Mouse (Mus musculus): Measurements from ENCODE around the gene Exosc9.

Gene Exosc9

DNA sequence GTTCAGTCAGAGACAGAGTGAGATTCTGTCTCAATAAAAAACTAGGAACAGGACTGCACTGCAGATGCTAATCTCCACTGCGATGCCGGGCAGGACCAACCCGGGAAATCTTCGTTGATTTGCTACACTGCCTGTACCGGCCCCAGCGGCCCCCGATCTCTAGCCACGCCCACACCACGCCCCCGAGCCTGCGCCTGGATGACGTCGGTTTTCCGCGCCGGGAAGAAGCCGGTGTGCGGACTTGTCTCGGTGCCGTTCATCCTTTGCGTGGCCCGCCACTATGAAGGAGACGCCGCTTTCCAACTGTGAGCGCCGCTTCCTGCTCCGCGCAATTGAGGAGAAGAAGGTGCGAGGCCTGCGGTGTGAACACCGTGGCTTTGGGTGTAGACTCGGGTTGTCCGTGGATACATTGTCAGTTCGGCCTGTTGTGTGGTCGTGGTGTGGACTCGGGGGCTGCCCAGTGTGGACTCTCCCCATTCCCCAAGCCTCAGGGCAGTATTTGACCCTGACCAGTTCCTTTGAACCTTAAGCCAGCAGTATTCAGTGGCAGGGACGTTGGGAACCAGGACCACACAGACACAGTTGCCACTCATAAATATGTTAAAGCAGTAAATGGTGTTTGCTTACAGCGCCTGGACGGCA is at the start of gene Exosc9:
Gene Exosc9 (plus strand): TSS at position 201 of the 642 bp plus-strand sequence.
- DNase-seq (ENCODE audit: low read depth, low spot score), result peak; percentile 93

DNA sequence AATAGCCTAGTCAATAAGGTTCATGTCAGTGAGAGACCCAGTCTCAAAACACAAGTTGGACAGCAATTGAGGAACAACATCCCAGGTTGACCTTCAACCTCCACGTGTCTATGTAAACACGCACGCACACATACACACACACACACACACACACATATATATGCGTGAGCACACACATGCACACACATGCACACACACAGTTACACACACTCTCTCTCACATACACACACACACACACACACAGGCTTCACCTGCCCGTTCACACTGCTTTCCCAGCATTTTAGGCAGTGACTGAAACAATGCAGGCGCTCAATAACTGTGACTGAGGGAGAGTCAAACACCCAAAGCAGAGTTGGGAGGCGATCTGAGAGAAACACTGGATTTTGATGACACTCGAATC is 47.1 kb upstream of the Exosc9 start:
- DNase-seq (ENCODE audit: low read depth, low spot score), result no peak

DNA sequence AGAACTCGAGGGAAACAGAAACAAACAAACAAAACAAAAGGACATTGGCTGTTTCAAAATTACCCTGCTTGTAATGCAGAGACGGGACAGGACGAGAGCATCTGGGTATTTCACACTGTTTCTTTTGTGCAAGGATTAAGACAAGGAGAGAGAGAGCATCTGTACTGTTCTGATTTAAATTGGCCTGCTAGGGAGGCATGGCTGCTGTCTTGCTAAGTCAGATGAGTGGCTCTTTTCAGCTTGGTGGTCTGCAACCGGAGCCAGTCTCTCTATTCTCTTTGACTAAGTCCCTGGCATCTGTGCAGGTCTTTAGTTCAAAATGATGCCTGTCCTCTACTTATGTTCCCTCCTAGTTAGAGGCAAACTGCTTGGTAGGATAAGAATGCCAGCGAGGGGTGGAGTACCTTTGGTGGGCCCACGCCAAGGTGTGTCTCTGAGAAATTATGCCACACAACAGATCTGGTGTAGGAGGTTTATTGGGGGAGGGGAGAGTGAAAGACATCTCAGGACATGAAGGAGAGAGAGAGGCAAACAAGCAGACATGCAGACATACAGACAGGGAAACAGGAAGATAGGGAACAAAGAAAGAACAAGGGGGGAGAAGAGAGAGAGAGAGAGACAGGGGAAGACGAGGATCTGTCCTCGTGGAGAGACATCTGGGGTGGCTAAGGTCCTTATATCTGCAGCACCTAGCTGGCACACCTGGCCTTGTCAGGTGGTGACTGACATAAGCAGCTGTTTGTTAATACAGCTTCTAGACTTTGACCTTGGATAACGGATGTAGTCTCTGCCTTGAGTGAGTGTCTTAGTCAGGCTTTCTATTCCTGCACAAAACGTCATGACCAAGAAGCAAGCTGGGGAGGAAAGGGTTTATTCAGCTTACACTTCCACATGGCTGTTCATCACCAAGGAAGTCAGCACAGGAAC is 46.3 kb upstream of the Exosc9 start:
- DNase-seq (ENCODE audit: low read depth, low spot score), result no peak

DNA sequence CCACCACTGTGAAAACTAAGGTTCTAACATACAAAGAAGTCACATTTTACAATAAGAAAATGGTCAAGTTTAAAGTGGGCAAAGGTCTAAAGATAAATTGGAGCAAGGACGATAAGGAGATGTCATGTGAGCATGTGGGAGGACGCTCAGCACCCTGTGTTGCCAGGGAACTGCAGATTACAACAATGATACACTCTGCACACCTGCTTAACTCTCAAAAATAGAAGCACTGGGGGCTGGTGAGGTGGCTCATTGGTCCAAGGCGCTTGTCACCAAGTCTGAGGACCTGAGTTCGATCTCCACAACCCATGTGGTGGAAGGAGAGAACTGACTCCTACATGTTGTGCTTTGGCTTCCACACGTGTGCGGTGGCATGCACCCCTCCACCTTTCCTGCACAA is 40.9 kb upstream of the Exosc9 start:
- DNase-seq (ENCODE audit: low read depth, low spot score), result no peak

DNA sequence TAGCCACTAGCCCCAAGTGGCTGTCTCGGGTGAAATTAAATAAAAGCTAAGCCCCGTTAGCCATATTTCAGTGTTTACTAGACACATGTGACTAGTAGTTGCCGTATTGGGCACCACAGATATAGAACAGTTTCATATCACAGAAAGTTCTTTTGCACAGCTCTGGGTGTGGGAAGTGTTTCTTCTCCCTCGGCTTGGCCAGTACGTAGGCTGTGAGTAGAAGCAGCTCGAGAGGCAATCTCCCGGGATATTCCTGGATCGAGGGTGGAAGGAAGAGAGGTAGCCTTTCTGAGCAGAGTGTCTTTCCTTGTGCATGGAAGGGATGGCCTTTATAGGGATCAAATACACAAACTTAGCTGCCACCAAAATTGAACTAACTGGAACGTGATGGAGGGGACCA is 36.2 kb upstream of the Exosc9 start:
- DNase-seq (ENCODE audit: low read depth, low spot score), result no peak

DNA sequence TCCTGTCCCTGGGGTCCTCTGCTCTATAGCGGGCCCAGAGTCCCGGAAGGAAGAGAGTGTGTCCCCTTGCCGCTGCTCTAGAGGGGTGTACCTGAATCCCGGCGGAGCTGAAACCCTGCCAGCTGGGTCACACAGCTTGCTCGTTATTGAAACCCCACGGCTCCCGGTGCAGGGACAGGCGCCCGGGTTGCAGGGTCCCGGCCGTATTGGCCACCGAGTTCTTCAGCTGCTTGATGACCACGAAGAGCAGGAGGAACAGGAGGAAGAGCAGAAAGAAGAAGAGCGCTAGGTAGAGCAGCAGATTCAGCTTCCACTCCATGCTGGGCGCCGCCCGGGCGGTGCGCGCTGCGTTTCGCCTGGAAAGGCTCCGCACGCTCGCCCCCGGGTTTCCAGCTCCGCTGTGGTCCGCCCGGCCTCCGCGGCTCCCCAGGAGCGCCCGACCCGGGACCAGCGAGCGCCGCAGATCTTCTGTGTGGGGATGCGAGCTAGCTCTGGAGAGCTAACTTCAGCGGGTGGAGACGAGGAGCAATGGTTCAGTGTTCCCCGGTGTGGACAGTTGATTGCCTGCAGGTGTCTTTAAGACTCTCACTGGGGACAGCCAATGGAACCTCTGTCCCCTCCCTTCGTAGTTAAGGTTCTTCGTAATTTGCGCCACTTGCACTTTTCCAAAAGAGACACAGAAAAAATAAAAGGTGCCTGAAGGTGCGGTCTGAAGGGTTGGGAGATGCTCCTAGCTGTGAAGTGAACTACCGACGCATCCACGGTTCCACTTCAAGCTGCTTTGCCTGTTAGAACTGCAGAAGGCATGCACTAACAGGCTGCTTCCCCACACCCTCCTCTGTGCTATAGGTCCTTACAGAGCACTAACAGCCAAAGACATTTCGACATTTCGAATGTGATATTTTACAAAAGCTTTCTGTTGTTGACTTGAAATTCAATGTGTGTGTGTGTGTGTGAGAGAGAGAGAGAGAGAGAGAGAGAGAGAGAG is 31.0 kb upstream of the Exosc9 start, which contains the start of gene Gm11549:
Gene Gm11549 (minus strand): TSS at position 741 of the 988 bp plus-strand sequence.
- peak; percentile 42 for DNase-seq (ENCODE audit: low read depth, low spot score)

DNA sequence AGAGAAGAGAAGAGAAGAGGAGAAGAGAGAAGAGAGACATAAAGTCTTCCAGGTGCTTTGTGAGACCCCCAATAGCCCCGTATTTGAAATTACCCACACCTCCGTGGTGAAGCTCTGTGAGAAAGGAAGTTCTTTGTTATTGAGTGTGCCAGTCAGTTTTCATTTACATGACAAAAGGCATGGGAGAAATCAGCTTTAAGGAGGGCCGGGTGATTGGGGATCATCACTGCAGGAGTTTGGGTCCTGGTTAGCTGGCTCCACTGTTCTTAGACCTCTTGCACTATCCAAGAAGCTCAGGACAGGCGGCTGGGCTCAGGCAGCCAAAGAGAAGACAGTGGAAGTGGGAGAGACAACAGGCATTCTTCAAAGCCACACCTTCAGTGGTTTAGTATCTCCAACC is 30.3 kb upstream of the Exosc9 start:
- DNase-seq (ENCODE audit: low read depth, low spot score), result peak; percentile 60

DNA sequence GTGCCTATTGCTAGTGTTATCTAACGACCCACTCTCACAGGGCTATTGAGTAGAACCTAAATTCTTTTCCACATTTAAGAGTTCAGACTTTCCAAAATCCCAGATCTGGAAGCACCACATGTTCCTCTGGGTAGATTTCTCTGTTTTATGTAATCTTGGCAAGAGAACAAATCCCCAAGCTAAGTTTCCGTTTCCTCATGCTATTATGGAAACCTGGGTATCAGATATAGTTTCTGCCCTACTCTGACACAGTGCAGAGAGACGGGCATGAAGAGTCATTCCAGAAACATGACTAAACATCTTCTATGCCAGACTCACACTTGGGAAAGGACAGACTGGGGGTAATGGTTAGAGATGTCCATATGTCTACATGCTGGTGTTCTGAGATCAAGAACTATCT is 27.9 kb upstream of the Exosc9 start:
- DNase-seq (ENCODE audit: low read depth, low spot score), result no peak

DNA sequence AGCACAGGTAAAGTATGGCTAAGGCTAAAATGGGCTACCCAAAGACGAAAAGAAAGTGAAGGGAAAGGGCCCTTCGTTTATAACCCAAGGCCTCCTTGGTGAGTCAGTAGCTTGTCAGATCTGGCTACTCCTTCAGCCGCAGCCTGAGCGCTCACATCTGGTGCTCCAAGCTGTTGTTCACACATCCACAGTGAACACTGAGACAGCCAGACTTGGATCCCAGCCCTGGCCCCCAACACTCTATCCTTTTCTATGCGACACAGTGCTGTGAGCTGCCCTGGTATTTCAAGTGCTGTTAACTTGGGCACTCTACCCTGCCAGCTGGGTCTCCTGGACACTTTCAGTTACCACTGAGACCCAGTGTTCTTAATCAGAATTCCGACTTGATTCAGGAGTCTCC is 22.1 kb upstream of the Exosc9 start:
- DNase-seq (ENCODE audit: low read depth, low spot score), result no peak

DNA sequence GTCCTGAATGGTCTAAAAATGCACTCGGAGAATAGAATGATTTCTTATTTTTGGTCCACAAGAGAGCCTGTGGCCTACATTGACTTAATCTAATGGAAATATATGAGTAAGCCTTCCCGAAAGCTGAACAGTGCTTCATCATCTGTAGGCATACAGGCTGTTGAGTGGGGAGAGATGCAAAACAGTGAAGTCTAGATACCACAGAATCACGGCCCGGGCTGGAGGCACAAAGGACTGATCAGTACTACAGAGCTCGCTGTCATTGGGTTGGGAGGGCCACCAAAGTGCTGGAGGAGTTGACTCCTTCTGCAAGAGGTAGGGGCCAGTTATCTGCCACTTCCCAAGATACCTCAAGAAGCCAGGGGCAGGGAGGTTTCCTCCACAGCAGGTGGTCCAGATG is 21.6 kb upstream of the Exosc9 start:
- peak; percentile 66 for DNase-seq (ENCODE audit: low read depth, low spot score)

DNA sequence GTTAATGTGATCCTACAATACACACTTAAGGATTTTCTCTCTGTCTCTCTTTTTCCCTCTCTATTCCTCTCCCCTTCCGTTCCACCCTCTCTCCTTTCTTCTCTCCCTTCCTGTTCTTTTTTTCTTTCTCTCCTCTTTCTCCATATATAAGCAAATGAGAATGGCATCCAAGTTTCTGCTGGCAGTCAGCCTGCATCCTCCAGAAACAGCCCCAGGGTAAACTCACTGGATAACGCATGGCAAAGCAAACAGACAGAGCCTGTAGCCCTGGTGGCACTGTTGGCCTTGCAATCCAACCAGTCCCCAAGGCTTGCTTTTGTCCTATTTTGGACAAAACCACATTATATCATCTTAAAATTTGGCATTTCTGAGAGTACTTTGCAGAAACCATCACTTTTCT is 21.2 kb upstream of the Exosc9 start:
- DNase-seq (ENCODE audit: low read depth, low spot score), result no peak

DNA sequence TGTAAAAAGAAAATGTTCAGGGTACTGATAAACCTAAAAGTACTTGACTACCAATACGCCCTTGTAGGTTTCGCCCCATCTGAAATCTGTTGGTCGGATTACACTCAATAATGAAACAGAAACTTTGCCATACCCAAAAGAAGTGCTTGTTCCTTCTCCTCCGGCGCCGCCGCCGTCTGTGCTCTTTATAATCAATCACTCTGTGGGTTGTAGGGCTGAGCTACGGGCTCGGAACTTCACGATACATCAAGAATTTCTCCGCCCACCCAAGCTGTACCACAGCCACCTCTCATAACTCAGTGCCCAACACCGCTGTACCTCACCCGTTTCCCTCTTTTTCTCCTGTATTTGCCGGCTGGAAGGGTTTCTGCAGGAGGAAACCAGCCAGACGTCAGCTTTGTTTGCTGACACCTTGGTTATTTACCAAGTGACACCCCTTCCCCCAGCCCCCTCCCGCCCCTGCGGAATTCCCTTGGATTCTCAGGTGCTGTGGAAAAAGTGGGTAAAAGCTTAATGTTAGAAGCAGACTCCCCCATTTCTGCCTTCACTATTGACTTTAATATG is 20.3 kb upstream of the Exosc9 start:
- DNase-seq (ENCODE audit: low read depth, low spot score), result no peak

DNA sequence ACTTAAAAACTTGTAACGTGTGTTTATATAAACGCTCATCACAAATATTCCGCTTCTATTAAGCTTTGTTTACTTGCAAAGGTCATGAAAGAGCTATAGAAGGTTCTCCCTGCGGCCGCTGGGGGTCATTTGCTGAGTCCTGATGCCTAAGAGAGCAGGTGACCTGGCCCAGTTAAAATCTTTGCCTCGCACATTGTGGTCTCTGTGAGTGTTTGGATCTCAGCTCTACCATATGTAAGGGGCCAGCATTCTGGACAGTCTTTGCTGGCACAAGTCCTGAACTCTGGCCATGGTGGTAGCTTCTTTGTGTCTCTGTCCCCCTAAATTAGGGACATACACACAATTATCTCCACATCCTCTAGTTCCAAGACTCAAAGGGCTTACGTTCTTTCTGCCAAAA is 19.7 kb upstream of the Exosc9 start:
- DNase-seq (ENCODE audit: low read depth, low spot score), result no peak

DNA sequence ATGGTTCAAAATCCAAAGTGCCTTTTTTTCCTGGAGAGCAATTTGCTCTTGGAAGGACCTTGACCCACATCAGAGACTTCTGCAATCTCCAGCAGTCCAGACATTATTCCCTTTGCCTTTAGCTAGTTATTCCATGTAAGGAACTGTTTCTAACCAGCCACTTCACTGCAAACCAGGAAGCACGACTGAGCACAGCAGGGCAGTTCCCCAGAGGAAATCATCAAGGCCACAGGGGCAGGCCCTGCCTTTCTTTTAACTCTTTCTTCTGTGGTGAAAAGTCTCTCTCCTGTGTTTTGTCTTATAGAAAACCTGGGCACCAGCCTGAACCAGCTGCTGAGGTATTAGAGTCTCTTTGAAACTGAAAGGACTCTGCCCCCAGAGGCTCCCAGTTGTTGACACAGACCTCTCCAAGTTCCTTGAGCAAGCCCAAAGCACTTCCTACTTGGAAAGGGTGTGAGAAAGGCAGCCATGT is 19.2 kb upstream of the Exosc9 start:
- DNase-seq (ENCODE audit: low read depth, low spot score), result peak; percentile 47

DNA sequence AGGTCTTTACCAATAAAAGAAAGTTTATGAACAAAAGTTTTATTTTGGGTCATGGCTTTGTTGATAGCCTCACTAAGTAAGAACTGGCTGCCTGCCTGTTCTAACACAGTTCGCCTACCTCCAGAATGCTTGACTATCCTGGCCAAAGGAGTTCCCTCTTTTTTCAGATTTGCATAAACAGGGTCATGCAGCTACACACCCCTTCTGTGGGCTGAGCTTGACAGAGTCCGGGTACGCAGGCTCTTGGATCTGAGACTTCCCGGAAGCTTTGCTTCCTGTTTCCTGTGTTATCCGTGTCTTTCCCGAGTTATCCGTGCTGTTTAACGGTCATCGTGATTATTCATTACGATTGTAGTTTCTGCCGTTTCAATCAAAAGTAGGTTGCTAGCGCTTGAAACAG is 16.4 kb upstream of the Exosc9 start:
- no peak for DNase-seq (ENCODE audit: low read depth, low spot score)

DNA sequence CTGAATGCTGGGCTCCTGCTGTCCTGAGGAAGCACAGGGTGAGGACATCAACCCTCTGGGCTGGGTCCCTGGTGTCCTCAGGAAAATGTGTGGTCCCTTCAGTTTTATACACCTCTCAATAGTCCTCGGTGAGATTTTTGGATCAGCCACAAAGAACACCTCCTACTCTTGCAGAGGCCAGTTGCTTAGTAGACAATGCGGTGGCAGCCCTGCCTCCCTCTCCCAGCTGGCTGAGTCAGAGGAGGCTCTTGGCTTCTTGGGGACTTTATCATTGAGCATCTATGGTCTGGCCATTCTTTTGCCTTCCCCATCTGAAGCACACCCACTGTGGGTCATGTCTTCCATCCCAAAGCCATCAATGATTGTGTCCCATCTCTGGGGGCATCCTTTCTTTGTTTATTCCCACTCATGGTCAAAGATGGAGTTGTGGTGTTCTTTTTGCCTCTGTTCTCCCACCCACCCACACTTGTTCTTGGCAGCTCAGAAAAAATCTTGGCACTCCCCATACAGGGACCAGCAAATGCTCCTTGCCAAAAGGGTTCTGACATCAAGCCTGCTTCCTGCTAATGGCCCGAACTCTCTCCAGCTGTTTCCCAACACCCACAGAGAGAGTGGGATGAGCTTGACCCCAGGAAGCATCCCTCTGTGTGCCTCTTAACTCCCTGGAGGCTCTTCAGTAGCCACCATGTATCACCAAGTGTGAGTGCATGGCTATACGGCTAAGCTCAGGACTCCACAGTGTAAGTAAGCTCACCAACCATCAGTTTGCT is 14.5 kb upstream of the Exosc9 start:
- no peak for DNase-seq (ENCODE audit: low read depth, low spot score)

DNA sequence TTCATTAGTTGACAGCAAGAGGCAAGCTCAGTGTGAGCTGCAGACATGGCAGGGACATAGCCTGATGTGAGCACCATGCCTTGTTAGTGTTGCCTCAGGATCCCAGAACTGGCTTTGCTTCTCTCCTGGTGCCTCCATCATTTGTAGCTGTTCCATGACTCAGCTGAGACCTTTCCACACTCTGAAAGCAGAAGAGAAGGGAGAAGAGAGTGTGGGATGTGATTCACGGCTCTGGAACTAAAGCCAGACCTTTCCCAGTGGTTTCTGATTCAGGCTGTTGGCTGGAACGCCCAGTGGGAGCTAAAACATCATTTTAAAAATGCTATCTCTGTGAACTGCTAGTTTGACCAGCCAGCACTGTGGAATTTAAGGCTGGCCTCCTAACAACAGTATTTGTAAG is 11.7 kb upstream of the Exosc9 start:
- DNase-seq (ENCODE audit: low read depth, low spot score), result no peak

DNA sequence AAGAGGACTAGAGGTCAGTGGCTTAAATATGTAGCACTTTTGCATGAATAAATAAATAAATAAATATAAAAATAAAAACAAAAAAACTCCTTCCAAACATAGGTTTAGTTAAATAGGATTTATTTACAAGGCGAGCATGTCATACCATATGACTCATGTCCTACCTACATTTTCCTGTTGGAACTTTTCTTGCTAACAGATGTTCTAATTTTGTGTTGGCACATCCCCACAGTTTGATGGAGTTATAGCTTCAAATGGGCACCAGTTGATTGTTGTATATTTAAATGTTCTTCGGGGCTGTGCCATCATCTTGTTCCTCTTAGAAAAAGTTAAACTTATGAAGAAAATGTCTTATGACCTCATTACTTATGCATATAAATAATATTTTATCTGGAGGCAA is 11.0 kb upstream of the Exosc9 start:
- no peak for DNase-seq (ENCODE audit: low read depth, low spot score)

DNA sequence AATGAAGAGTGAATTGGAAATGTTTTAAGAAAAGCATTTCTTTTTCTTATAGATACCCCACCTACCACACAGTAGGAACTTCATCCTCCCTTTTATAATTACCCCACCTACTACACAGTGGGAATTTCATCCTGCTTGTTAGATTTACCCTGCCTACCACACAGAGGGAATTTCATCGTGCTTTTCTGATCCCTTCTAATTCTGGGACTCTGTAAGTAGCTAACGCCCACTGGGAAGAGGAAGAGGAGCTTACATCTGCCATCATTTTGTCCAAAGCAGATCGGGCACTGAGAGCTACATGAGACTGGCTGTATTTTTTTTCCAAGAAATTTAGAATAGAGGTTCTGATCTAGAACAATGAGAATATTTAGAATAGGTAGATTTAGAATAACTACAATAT is 7.4 kb upstream of the Exosc9 start:
- DNase-seq (ENCODE audit: low read depth, low spot score), result no peak

DNA sequence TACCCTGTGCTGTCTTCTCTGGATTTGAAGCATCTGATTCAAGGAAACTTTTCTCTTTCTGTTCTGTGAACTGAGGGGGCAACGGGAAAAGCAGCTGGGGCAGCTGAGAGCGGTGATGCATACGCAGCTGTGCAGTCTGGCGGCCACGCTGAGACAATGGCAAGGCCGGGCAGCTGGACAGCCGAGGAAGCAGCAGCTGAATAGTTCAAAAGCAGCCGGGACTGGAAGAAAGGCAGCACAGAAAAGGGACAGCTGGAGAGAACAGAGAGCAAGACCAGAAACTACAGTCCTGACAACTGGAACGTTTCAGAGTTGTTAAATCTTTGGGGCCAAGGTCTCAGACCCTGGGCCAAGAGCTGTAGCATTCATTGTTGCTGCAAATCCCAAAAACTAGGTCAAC is 1.1 kb upstream of the Exosc9 start:
- no peak for DNase-seq (ENCODE audit: low read depth, low spot score)

Measured in ZHBTc4 (cell line).